Mouse (Mus musculus): ENCODE measurements at regions not wholly inside any gene's neighbourhood (a gene's known extent, or its start where the extent isn't known, plus 50 kb on each side); places are given as distances from the start of the nearest gene placed in this dataset.

GRCm38 (mm10) chr14:16109414-16109813, 139.7 kb upstream of the Ngly1 start:
- Histone ChIP-seq H3K4me1 (no peaks in the 10 kb centered on the region), H3K4me3 (replicated peaks) (no peak overlapping the region), H3K4me2 (no peak overlapping the region), H3K27me3 (no peaks in the 10 kb centered on the region), H3K36me3 (no peaks in the 10 kb centered on the region), H3K9me3 (replicated peaks) (no peaks in the 10 kb centered on the region), H3K9ac (no peak overlapping the region), H3K27ac (no peak overlapping the region)
- 89% methylated on average over 1 of the region's 1 CpGs for WGBS
- no peak for ATAC-seq (replicated peaks; ENCODE audit: low FRiP score)

GRCm38 (mm10) chr14:16132672-16133071, 116.4 kb upstream of the Ngly1 start:
- Histone ChIP-seq H3K9ac (no peak overlapping the region), H3K4me1 (no peaks in the 10 kb centered on the region), H3K9me3 (replicated peaks) (no peaks in the 10 kb centered on the region), H3K27ac (no peak overlapping the region), H3K4me3 (replicated peaks) (no peak overlapping the region), H3K36me3 (no peaks in the 10 kb centered on the region), H3K27me3 (no peaks in the 10 kb centered on the region), H3K4me2 (no peak overlapping the region)
- ATAC-seq (replicated peaks; ENCODE audit: low FRiP score): no peak
- 84% methylated on average over 3 of the region's 3 CpGs for WGBS

GRCm38 (mm10) chr14:16133410-16133809, 115.7 kb upstream of the Ngly1 start:
- ATAC-seq (replicated peaks; ENCODE audit: low FRiP score): no peak
- H3K27me3 ChIP-seq: no peaks in the 10 kb centered on the region
- 71% methylated on average over 3 of the region's 3 CpGs for WGBS
- H3K4me2 ChIP-seq: no peak overlapping the region
- H3K27ac ChIP-seq: no peak overlapping the region
- H3K4me3 ChIP-seq (replicated peaks): no peak overlapping the region
- H3K4me1 ChIP-seq: no peaks in the 10 kb centered on the region
- no peaks in the 10 kb centered on the region for H3K9me3 ChIP-seq (replicated peaks)
- no peaks in the 10 kb centered on the region for H3K36me3 ChIP-seq
- H3K9ac ChIP-seq: no peak overlapping the region

GRCm38 (mm10) chr14:16136187-16136586, 112.9 kb upstream of the Ngly1 start:
- Histone ChIP-seq H3K27ac (no peak overlapping the region), H3K9ac (no peak overlapping the region), H3K4me2 (no peak overlapping the region), H3K27me3 (no peaks in the 10 kb centered on the region), H3K4me3 (replicated peaks) (no peak overlapping the region), H3K4me1 (no peaks in the 10 kb centered on the region), H3K36me3 (no peaks in the 10 kb centered on the region), H3K9me3 (replicated peaks) (no peaks in the 10 kb centered on the region)
- ATAC-seq (replicated peaks; ENCODE audit: low FRiP score): no peak
- 56% methylated on average over 3 of the region's 3 CpGs for WGBS

- Histone ChIP-seq H3K36me3 (no peaks in the 10 kb centered on the region), H3K9ac (no peak overlapping the region), H3K4me1 (no peaks in the 10 kb centered on the region), H3K4me3 (replicated peaks) (no peak overlapping the region), H3K27me3 (no peaks in the 10 kb centered on the region), H3K9me3 (replicated peaks) (no peaks in the 10 kb centered on the region), H3K27ac (no peak overlapping the region), H3K4me2 (no peak overlapping the region)
- WGBS: 90% methylated on average over 5 of the region's 5 CpGs
- no peak for ATAC-seq (replicated peaks; ENCODE audit: low FRiP score)
Measured at GRCm38 (mm10) chr14:16144299-16144698, 104.8 kb upstream of the Ngly1 start.

GRCm38 (mm10) chr14:16146811-16147210, 102.3 kb upstream of the Ngly1 start:
- H3K27ac ChIP-seq: no peak overlapping the region
- H3K9ac ChIP-seq: no peak overlapping the region
- no peak for ATAC-seq (replicated peaks; ENCODE audit: low FRiP score)
- H3K9me3 ChIP-seq (replicated peaks): no peaks in the 10 kb centered on the region
- no peaks in the 10 kb centered on the region for H3K4me1 ChIP-seq
- WGBS: 63% methylated on average over 4 of the region's 4 CpGs
- H3K36me3 ChIP-seq: no peaks in the 10 kb centered on the region
- no peak overlapping the region for H3K4me3 ChIP-seq (replicated peaks)
- H3K4me2 ChIP-seq: no peak overlapping the region
- no peaks in the 10 kb centered on the region for H3K27me3 ChIP-seq

- H3K4me3 ChIP-seq (replicated peaks): no peak overlapping the region
- H3K4me1 ChIP-seq: no peaks in the 10 kb centered on the region
- H3K27me3 ChIP-seq: no peaks in the 10 kb centered on the region
- H3K9me3 ChIP-seq (replicated peaks): no peaks in the 10 kb centered on the region
- H3K4me2 ChIP-seq: no peak overlapping the region
- no peak for ATAC-seq (replicated peaks; ENCODE audit: low FRiP score)
- WGBS: 82% methylated on average over 3 of the region's 3 CpGs
- H3K27ac ChIP-seq: no peak overlapping the region
- H3K9ac ChIP-seq: no peak overlapping the region
- no peaks in the 10 kb centered on the region for H3K36me3 ChIP-seq
Measured at GRCm38 (mm10) chr14:16151815-16152214, 97.3 kb upstream of the Ngly1 start.

GRCm38 (mm10) chr14:16152702-16153101, 96.4 kb upstream of the Ngly1 start:
- H3K9ac ChIP-seq: no peak overlapping the region
- WGBS: 67% methylated on average over 3 of the region's 3 CpGs
- H3K27me3 ChIP-seq: no peaks in the 10 kb centered on the region
- no peak overlapping the region for H3K27ac ChIP-seq
- no peaks in the 10 kb centered on the region for H3K9me3 ChIP-seq (replicated peaks)
- no peaks in the 10 kb centered on the region for H3K4me1 ChIP-seq
- no peak overlapping the region for H3K4me3 ChIP-seq (replicated peaks)
- no peak for ATAC-seq (replicated peaks; ENCODE audit: low FRiP score)
- H3K36me3 ChIP-seq: no peaks in the 10 kb centered on the region
- H3K4me2 ChIP-seq: no peak overlapping the region

- Histone ChIP-seq H3K9ac (no peak overlapping the region), H3K27ac (no peak overlapping the region), H3K4me1 (no peaks in the 10 kb centered on the region), H3K27me3 (no peaks in the 10 kb centered on the region), H3K4me2 (no peak overlapping the region), H3K4me3 (replicated peaks) (no peak overlapping the region), H3K9me3 (replicated peaks) (no peaks in the 10 kb centered on the region), H3K36me3 (no peaks in the 10 kb centered on the region)
- ATAC-seq (replicated peaks; ENCODE audit: low FRiP score): no peak
- 91% methylated on average over 1 of the region's 1 CpGs for WGBS
Measured at GRCm38 (mm10) chr14:16155106-16155505, 94.0 kb upstream of the Ngly1 start.

- Histone ChIP-seq H3K27ac (no peak overlapping the region), H3K4me2 (no peak overlapping the region), H3K4me3 (replicated peaks) (no peak overlapping the region), H3K27me3 (no peaks in the 10 kb centered on the region), H3K4me1 (no peaks in the 10 kb centered on the region), H3K9ac (no peak overlapping the region), H3K36me3 (no peaks in the 10 kb centered on the region), H3K9me3 (replicated peaks) (no peaks in the 10 kb centered on the region)
- 54% methylated on average over 1 of the region's 1 CpGs for WGBS
- ATAC-seq (replicated peaks; ENCODE audit: low FRiP score): no peak
Measured at GRCm38 (mm10) chr14:16170226-16170625, 78.9 kb upstream of the Ngly1 start.

- Histone ChIP-seq H3K4me2 (no peak overlapping the region), H3K9ac (no peak overlapping the region), H3K36me3 (no peaks in the 10 kb centered on the region), H3K27me3 (no peaks in the 10 kb centered on the region), H3K4me3 (replicated peaks) (no peak overlapping the region), H3K4me1 (no peaks in the 10 kb centered on the region), H3K9me3 (replicated peaks) (no peaks in the 10 kb centered on the region), H3K27ac (no peak overlapping the region)
- whole genome bisulfite sequencing: 89% methylated on average over 3 of the region's 3 CpGs
- ATAC-seq (replicated peaks; ENCODE audit: low FRiP score): no peak
Measured at GRCm38 (mm10) chr14:16172261-16172660, 76.8 kb upstream of the Ngly1 start.

- no peak overlapping the region for H3K9ac ChIP-seq
- H3K27me3 ChIP-seq: no peaks in the 10 kb centered on the region
- H3K4me1 ChIP-seq: no peaks in the 10 kb centered on the region
- WGBS: 54% methylated on average over 3 of the region's 3 CpGs
- no peak overlapping the region for H3K4me2 ChIP-seq
- no peak overlapping the region for H3K4me3 ChIP-seq (replicated peaks)
- H3K36me3 ChIP-seq: no peaks in the 10 kb centered on the region
- ATAC-seq (replicated peaks; ENCODE audit: low FRiP score): no peak
- H3K9me3 ChIP-seq (replicated peaks): no peaks in the 10 kb centered on the region
- H3K27ac ChIP-seq: no peak overlapping the region
Measured at GRCm38 (mm10) chr14:16173292-16173691, 75.8 kb upstream of the Ngly1 start.

- Histone ChIP-seq H3K9ac (no peak overlapping the region), H3K9me3 (replicated peaks) (no peaks in the 10 kb centered on the region), H3K27ac (no peak overlapping the region), H3K4me1 (no peaks in the 10 kb centered on the region), H3K4me2 (no peak overlapping the region), H3K4me3 (replicated peaks) (no peak overlapping the region), H3K36me3 (no peaks in the 10 kb centered on the region), H3K27me3 (no peaks in the 10 kb centered on the region)
- WGBS: 91% methylated on average over 3 of the region's 3 CpGs
- no peak for ATAC-seq (replicated peaks; ENCODE audit: low FRiP score)
Measured at GRCm38 (mm10) chr14:16178227-16178626, 70.9 kb upstream of the Ngly1 start.
